Mouse (Mus musculus) skeletal muscle tissue, adult 2 months (tissue): ENCODE data around the gene Ticam1.
A peak's percentile ranks its signal among the peaks of the same experiment; 100 is the strongest.

ENCODE experiments used
- DNase-seq: peaks from one replicate; pipeline ENCODE4 v3.0.0-alpha.2; 2012; ENCODE audit warnings: low read depth, low spot score

Ticam1 gene

DNA sequence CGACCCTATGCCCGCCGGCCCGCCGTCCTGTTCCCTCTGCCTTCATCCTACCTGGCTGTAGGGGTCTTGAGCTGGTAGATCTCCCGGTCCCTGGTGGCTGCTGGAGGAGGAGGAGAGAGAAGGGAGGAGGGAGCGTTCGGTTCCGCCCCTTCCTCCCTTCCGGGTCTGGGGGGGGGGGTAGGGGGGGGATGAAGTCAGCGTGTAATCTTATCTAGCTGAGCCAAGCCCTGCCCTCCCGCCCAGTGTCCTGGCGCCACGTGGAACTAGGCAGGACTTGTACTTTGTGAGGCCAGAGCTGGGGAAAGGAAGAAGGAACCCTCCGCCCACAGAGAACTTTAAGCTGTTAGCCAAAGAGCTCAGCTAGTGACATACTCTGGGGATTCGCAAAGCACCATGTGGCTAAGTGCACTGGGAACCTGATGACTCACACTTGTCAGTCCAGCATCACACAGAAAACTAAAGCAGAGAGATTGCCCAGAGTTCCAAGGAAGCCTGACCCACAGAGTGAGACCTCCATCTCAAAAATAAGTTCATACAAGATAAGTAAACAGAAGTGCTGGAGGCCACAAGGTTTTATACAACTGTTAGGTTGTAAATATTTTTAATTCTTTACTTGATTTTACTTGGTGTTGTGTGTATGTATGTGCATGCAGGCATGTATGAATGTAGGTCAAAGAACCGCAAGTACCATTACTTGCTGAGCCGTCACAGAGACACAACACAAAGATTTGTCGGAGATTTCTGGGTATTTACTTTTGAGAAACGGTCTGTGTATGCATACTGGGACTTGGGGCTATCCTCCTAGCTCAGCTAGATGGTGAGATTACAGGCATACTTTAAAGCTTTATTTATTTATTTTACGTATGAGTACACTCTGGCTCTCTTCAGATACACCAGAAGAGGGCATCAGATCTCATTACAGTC is at the start of gene Ticam1:
TSS of gene Ticam1 (minus strand) at position 144 of the 924 bp plus-strand sequence.
- DNase-seq, result peak; percentile 99

DNA sequence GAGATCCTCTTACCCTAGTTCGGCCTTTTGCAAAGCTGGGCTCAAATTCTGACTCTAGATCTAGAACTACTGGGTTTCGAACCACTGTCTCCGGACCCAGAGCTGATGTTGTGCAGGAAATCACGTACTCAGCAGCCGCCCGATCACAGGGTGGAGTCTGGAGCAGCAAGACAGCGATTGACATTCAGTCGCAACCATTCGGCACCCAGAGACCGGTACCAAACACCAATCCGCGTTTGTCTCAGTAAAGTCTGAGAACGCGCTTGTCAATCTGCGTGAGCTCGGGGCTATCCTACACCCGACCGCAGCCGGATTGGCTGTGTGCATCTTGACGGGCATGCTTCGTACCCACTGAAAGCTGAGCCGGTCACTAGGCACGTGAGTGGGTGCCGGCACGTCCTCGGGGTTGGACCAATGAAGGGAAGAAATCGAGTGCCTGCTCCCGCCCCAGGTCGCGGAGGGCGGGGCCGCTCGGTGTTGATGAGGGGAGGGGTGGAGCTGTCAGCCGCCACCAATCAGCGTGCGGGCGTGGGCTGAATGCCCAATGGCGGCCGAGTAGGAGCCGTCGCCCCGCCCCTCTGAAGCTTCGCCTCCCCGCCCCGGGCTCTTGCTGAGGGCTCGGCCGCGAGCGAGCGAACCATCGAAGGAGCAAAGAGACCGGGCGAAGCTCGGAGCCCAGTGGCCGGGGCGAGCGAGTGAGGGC is 49.0 kb upstream of the Ticam1 start, which contains the start of gene Kdm4b:
TSS of gene Kdm4b (plus strand) at position 613 of the 703 bp plus-strand sequence.
- peak; percentile 99 for DNase-seq

DNA sequence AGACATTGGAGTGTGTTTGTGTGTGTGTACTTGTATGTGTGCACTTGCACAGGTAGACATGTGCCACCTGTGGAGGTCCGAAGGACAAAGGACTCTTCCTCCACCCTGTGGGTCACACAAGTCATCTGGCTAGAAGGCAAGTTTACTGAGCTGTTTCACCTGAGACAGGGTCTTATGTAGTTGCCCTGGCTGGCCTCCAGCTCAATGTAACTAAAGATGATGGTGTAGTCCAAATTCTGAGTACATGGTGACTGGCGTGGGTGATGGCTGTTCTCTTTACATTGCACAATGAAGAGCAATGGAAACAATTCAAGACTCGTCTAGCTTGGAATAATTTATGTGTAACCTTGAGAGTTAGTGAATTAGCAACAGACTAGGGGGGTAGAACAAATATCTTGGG is 47.8 kb upstream of the Ticam1 start:
- DNase-seq, result no peak

DNA sequence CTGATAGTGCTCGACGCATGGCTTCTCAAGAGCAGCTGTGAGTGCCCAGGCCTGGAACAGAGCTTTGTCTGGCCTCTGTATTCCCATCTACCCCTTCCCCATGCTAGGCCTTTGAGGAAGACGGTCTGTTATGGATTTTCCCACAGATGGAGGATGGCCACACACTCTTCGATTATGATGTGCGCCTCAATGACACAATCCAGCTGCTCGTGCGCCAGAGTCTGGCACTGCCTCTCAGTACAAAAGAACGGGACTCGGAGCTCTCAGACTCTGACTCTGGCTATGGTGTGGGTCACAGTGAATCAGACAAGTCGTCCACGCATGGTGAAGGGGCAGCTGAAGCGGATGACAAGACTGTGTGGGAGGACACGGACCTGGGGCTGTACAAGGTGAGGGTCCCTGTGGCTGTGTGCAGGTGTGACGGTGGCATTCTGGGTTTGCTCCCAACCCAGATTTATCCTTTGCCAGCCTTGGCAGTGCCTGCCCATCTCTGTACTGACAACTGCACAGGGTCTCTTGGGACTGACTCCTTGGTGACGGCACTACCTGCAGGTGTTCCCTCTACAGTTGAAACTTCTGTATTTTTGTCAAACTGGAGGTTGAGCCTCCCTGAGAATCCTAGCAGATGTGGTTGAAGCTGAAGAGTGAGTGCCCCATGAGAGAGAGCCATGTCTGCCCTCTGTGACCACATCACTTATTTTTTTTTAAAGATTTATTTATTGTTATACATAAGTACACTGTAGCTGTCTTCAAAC is 32.8 kb upstream of the Ticam1 start:
- no peak for DNase-seq

DNA sequence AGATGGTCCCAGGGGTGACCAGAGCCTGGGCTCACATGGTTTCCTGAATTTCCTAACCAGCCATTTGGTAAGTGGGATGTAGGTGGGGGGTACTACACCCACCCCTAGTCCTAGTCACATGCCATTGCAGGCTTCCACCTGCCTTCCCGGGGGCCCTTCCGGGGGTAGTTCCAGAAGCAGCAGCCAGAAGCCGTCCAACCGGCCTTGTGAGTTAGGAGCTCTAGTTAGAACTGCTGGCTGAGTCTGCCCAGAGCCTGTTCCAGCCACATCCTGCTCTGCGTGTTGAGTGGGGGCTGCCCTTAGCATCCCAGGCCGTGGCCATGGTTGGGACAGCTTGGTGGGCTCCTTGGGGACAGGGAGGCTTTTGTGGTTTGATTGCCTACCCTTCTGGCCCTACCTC is 31.5 kb upstream of the Ticam1 start:
- DNase-seq, result no peak

DNA sequence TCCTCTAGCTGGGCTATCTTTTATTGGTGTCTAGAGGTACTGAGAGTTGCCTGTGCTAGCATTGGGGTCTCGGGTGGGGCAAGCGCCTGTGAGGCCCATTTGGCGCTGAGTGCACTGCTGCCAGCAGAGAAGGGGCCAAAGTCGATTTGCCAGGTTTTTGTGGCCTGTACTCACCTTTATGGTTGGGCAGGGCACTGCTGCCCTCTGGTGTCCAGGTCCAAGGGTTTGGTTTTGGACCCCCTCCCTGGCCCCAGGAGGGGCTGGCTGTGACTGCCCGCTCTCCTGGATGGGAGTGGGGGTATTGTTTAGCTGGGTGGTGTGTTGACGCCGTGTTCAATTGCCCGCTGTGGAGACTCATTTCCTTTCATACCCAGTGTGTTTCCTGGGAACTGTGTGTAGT is 29.2 kb upstream of the Ticam1 start:
- DNase-seq, result no peak

DNA sequence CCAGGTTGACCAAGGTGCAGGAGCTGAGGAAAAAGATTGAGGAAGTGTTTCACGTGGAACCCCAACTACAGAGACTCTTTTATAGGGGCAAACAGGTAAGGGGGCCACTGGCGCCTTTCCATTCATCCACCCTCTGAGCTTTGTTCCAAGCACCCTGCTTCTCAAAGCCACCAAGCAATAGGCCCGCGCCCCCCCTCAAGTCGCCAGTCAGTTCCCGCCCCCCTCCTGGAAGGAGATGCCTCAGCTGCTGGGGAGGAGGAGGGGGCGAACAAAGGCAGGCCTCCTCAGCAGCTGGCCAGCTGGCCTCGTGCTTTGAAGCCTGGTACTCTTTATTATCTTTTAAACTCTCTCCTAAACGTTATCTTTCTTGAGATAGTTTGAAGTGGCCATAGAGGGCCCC is 28.6 kb upstream of the Ticam1 start:
- DNase-seq, result no peak

DNA sequence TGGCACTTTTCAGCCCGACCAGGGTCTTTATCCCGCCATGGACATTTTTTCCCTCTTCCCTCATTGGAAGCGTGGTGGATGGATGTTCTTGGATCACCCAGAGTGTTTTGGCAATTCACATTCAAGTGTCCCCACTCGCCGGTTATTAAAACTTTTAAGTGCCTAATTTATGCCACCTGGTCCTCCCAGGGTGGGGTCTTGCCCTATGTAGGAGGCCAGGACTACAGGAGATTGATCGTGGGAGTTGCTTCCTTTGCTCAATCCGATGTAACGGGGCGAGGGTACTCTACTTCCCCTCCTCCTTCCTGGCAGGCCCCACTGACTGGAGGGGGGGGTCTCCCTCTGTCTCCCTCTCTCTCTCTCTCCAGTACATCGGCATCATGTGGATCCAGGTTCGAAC is 28.1 kb upstream of the Ticam1 start:
- DNase-seq, result no peak

DNA sequence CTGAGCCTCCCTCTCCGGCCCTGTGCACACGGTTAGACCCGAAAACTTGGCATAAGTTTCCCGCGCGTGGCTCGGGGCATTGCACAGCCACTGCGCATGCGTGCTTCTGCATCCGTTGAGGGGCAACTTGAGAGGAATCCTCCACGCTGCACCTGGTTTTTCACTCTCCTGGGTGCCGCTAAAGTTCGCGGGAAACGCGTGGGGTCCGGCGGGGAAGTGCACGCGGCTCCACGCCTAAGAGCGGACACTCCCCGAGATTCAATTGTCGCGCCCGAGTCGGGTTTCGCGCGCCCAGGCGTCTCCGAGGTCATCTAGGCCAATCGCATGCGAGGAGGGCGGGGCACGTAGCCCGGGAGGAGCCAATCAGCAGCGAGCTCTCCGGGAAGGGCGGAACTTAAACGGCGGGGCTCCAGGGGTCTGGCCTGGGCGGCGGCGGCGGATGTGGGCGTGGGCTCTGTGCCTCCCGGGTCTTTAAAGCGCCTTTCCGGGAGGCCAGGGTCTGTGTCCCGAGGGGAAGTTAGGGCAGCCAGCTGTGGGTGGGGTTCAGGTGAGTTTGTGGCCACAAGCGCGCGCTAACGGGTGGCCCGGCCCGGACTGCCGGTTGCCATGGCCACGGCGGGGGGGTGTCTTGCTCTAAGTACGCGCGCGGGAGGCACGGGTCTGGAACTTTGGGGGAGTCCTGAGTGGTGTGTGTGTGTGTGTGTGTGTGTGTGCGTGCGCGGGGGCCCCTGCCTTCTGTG is 27.4 kb upstream of the Ticam1 start:
- DNase-seq, result peak; percentile 86

DNA sequence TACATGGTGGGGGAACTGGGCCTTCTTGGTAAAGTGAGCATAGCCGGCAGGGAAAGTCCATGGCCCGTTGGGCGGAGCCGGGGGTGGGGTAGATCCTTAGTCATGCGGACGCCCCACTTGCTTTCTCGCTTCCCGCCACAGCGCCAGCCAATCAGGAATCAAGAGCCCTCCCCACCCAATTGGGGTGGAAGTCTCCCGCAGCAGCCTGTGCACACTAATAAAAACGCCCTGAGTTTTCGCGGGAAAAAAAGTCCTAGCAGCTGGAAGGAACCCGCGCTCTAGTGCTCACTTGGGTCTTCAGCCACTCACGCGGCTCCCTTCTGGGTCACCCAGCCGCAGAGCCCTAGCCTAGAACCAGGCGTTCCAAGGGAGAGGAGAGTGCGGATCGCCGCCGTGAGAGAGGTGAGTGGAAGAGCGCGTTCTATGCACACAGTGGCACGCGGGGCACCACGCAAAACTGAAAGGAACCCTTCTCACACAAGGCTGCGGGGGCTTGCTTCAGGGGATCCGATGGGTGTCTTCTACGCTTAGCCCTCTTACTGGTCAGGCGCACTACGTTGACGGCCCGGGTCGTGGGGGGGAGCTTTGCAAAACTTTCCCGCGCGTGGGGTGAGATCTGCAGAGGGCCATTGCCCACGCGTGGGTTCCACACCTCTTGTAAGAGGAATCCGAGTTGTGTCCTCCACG is 26.7 kb upstream of the Ticam1 start, which contains the start of gene Uhrf1:
TSS of gene Uhrf1 (plus strand) at position 162 of the 687 bp plus-strand sequence.
- DNase-seq, result peak; percentile 56

DNA sequence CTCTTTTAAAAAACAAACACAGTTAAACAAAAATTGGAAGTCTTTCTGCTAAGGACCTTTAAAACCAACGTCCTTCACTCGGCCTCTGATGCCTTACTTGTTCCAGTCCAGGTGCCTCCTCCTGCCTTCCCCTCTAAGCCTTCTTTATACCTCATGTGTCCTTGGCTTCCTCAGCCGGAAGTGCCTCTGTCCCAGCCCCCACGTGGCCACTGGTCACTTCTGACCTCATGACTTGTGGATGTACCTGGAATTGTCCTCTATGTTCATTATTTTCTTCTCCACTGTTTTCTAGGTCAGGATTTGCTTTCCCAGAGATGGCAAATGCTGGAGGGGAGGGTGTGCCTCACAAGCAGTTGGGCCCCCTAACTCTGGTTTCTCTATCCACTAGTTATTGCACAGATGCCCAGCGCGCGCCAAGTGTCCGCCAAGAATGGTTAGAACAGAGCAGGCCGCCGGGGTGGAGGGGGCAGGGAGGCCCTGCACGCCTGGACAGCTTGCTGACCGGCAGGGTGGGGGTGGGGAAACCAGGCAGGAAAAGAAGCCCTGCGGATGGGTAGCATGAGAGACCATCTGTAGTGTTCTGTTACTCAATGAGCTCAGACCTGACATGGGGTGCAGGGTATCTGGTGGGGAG is 25.9 kb upstream of the Ticam1 start:
- no peak for DNase-seq

DNA sequence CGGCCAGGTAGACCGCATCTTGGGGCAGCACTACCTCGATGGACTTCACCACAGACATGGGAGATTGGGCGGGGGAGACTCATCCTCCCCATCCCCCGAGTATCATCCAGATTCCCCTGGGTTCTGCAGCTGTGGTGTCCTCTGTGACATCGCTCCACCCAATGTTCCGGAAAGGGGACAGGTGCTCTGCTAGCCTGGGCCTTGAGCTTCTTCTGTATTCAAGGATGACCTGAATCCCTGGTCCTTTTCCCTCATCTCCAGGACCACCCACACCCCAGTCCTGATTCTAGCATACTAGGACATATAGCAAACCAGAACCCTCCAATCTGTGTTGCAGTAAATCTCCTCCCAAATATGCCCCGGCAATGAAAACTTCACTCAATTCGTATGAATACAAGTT is 23.6 kb upstream of the Ticam1 start, which contains the start of gene Arrdc5:
TSS of gene Arrdc5 (minus strand) at position 101 of the 400 bp plus-strand sequence.
- no peak for DNase-seq

DNA sequence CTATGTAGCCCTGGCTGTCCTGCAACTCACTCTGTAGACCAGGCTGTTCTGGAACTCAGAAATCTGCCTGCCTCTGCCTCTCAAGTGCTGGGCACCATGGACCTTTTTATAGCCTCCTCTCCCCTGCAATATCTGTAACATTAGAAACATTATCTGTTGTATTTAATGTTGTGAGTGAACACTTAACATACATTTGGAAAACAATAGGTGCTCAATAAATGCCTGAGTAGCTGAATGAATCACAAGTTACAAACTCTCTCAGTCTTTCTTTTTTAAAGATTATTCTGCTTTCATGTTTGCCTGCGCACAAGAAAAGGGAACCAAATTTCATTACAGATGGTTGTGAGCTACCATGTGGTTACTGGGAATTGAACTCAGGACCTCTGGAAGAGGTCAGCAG is 21.7 kb upstream of the Ticam1 start:
- no peak for DNase-seq

DNA sequence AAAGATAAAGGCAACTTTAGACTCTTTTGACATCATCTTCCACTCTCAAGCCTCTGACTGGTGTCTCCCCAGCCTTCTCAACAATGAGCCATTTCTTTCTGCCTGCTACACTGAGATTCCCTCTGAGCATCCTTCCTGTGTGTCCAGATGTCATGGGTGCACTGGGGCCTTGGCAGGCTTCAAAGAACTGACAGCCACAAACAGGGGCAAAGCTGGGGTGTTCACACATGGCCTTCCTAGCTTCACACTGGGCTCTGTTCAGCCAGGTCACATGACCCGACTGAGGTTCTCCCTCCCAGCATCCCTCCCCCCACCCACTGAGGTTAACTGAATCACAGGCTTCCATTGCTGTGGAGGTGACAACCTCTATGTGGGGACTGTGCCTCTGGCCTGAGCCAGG is 19.6 kb upstream of the Ticam1 start:
- no peak for DNase-seq

DNA sequence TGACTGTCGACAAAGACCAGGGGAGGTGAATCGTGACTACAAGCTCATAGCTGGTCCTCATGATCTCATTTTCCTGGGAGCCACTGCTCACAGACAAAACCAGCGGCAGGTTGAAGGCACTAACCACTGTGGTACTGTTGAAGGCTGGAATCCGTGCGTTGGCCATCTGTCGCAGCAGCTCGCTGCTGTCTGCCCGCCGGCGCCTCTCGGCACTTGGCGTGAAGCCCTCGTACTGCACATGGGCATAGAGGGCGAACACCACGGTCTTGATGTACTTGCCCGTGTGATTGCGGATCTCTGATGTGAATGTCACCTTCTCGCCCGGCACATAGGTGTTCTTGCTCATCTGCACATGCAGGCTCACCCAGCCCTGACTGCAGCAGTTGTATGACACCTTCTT is 17.7 kb upstream of the Ticam1 start:
- DNase-seq, result no peak

DNA sequence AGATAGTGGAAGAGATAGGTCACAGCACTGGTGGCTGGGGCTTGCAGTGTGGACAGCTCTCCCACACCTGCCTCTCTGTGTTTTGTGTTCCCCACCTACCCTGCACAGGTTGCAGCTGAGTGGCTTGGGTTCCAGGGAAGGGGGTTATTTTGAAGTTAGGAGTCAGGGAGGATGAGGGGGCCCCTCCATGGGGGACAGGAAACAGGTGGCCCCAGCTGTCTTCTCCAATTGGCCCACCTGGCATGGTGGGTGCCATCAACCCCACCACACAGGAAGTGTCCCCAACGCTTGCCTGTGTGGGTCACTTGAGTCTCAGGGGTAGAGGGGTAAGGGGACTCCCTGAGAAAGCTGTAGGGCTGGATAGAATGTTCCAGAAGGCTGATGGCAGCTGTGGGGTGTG is 16.7 kb upstream of the Ticam1 start:
- DNase-seq, result no peak

DNA sequence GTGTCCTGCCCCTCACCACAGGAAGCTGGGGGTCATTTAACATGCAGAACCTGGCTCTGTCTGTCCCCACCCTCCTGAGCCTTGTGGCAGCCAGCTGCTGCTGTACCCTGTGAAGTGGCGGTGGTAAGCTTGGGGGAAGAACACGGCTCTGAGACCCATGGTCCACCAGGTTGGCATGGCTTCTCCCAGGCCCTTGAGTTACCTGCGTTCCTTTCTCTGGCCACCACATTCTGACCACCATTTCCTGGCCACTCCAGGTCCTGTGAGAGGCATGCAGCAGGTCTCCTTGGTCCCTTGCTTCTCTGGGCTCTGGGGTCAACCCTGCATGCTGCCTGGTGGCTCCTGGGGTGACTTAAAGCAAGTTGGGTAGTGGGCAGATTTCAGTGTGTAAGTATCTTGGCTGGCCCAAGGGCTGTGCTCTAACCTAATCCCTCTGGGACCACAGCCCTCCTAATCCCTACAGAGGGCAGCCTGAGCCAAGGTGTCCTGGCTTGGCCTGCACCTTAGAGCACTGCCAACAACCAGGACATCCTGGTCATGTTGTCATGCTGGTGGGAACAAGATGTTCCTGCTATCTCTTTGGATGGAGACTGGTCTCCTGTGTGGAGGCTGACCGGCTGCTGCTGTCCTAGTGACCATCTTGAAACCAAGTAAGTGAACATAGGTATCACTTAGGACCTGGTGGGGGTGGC is 16.1 kb upstream of the Ticam1 start, which contains the start of gene Plin3:
TSS of gene Plin3 (minus strand) at position 343 of the 692 bp plus-strand sequence.
- DNase-seq, result peak; percentile 95

DNA sequence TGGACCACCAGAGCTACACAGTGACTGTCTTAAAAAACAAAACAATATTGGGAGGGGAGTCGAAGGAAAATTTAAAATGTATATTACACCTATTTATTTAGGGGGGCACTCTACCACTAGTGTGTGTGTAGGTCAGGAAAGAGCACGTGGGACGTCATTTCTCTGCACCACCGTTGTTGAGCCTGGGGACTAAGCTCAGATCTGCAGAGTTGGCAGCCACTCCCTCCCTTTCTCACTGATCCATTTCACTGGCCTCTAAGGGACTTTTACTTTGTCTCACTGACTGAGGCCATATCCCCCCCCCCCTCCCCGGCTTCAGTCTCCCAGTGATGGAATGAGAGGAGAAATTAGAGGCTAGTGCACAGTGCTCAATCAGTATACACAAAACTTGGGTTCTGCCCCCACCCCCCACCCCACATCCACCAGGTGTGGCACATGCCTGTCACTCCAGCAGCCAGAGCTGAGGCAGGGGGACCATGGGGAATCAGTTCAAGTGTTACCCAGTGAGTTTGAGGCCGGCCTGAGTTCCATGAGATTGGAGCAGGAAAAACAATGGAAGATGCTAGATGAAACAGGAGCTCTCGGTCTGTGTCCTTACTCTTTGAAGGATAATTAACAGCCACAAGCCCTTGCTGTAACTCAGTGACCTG is 15.4 kb upstream of the Ticam1 start:
- no peak for DNase-seq

DNA sequence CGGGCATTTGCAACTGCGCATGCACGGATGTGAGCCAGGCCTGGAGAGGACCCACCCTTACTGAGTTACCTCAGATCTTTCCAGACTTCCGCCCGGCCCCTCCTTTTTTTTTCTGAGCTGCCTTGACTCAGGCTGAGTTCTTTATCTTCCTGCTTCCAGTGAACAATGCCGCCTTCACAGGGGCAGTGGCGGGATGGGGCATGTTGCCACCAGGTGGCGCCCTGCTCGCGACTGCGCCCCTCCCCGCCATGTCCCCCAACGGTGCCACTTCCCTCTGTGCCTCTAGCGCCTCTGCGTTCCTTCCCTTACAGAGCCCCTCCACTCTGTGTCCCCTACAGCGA is 14.6 kb upstream of the Ticam1 start:
- DNase-seq, result peak; percentile 93
